Mouse (Mus musculus): ENCODE results near the gene Npas3.

- TF ChIP-seq POLR2A (IDR thresholded peaks at IDR 0.05; ENCODE audit: control insufficient read depth, extremely low read depth, insufficient read depth, low read length, poor library complexity) (no peak), CTCF (IDR thresholded peaks at IDR 0.05; ENCODE audit: borderline replicate concordance, control insufficient read depth, extremely low read depth, insufficient read depth, low read length, poor library complexity) (no peak)
These were observed 1.6 kb upstream of the Npas3 start for GRCm38 (mm10) chr12:53246581-53247490.
